Mouse (Mus musculus) limb, embryonic 14.5 days (tissue): ENCODE measurements around the gene Nufip2. TPM values are rescaled to one million over a fixed set of nuclear protein-coding genes. Genes with fewer than 3 reads are reported as not detected.

Experiments used
- ATAC-seq: fragments of 200-750 bp; cut with Nextera tagmentation; 2 replicates; pipeline ENCODE4 v1.8.0; 2017; ENCODE audit warnings: low read depth, moderate number of reproducible peaks, moderate TSS enrichment; ENCODE audit not compliant: low FRiP score
- DNase-seq: peaks from one replicate; pipeline ENCODE4 v3.0.0-alpha.2; 2015; ENCODE audit warnings: low spot score
- H3K27ac ChIP-seq: fragments of 300-500 bp; sonication (generic); replicated peaks from 2 replicates; pipeline ENCODE4 v1.5.1; 2014; ENCODE audit warnings: low read depth, mild to moderate bottlenecking, low read length, moderate library complexity, mixed read lengths
- H3K27me3 ChIP-seq: fragments of 300-500 bp; sonication (generic); 2 replicates; pipeline ENCODE4 v1.6.1; 2014; ENCODE audit warnings: low read length, mixed read lengths; ENCODE audit not compliant: control insufficient read depth, insufficient read depth
- H3K36me3 ChIP-seq: fragments of 300-500 bp; sonication (generic); 2 replicates; pipeline ENCODE4 v1.6.1; 2014; ENCODE audit warnings: mild to moderate bottlenecking, low read length, moderate library complexity, mixed read lengths; ENCODE audit not compliant: control insufficient read depth, insufficient read depth
- H3K4me1 ChIP-seq: fragments of 300-500 bp; sonication (generic); 2 replicates; pipeline ENCODE4 v1.6.1; 2014; ENCODE audit warnings: antibody characterized with exemption, low read length, mixed read lengths; ENCODE audit not compliant: control insufficient read depth, insufficient read depth
- H3K4me2 ChIP-seq: fragments of 300-500 bp; sonication (generic); replicated peaks from 2 replicates; pipeline ENCODE4 v1.6.1; 2014; ENCODE audit warnings: low read depth, mild to moderate bottlenecking, low read length, moderate library complexity; ENCODE audit not compliant: severe bottlenecking
- H3K4me3 ChIP-seq: fragments of 300-500 bp; sonication (generic); replicated peaks from 2 replicates; pipeline ENCODE4 v1.5.1; 2014; ENCODE audit warnings: low read length
- H3K9ac ChIP-seq: fragments of 300-500 bp; sonication (generic); 2 replicates; pipeline ENCODE4 v1.6.1; 2014; ENCODE audit warnings: mild to moderate bottlenecking, low read depth, low read length, moderate library complexity; ENCODE audit not compliant: severe bottlenecking
- H3K9me3 ChIP-seq: fragments of 300-500 bp; sonication (generic); 2 replicates; pipeline ENCODE4 v1.6.1; 2016; ENCODE audit warnings: low read length; ENCODE audit not compliant: control insufficient read depth
- POLR2A ChIP-seq: fragments of 200-500 bp; IDR thresholded peaks from 2 replicates; pipeline ENCODE4 v1.8.0; 2012; ENCODE audit warnings: inconsistent platforms, mild to moderate bottlenecking, moderate library complexity, borderline replicate concordance; ENCODE audit not compliant: insufficient read depth, insufficient read length; ENCODE audit errors: extremely low read depth
- WGBS: fragments of 180-500 bp; shearing (Covaris S2); extraction: QIAGEN DNeasy Blood & Tissue Kit; methylation state at CpG from one replicate; pipeline ENCODE4 v1.1.7; 2014; 5-methylcytosine and 5-hydroxymethylcytosine counted together
- polyA plus RNA-seq, 2 experiments: library from polyadenylated mRNA; depleted of rRNA in 1 of 2; stranded (reverse) in 1 of 2; unstranded in 1 of 2; fragments of >200 nt; fragmentation: Nextera tagmentation in 1 of 2; extraction: Ambion mirVana in 1 of 2; gene quantifications; 2 replicates each; pipeline versions ENCODE4 v1.2.1 to v1.2.3; 2012 to 2014

Nufip2 gene
- polyA plus RNA-seq, 2 experiments: 5.8 to 21.3 TPM

- no peaks in the 10 kb centered on the region for H3K27me3 ChIP-seq
- H3K4me3 ChIP-seq: no peak overlapping the region
- TF ChIP-seq POLR2A: no peak
- 64% methylated on average over 8 of the region's 8 CpGs for WGBS
- no peak for DNase-seq
- H3K36me3 ChIP-seq: peaks cover under 1% of the 10 kb centered on the region; the same call in 1 of the 2 replicates
- H3K27ac ChIP-seq: no peak overlapping the region
- H3K9ac ChIP-seq: no peak overlapping the region
- no peak for ATAC-seq
- H3K4me2 ChIP-seq: no peak overlapping the region
- peaks cover 4% of the 10 kb centered on the region for H3K4me1 ChIP-seq
- no peaks in the 10 kb centered on the region for H3K9me3 ChIP-seq
Measured at GRCm38 (mm10) chr11:77771879-77772713, 86.1 kb downstream of the Nufip2 start.

DNA sequence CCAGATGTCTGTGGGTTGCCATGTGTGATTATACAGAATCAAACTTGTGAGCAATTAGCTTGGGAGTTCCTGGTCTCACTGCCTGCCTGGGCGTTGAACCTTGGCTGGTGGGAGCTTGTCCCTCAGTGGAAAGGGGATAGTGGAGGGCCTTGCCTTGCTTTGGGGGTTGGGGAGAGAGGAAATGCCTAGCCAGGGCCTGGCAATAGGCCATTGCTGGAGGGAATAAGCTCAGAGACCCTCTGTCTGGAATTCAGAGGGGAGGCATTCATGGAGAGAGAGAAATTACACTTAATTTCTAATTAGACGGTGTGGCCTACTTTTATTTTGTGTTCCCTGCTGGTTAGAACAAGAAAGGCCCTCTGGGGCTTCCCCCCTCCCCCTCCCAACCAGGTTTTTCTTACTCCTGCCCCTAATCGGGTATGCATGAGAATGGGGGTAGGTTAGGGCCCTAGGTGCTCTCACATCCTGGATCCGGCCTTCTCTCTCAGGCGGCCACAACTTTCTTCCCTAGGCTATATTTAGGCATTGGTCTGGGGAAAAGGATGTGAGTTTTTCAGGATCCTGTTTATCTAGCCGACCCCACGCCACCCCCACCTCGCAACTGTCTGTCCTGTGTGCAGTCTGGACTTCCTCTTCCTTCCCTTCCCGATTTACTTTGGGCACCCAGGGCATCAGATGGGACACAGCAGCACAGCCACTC is 89.9 kb downstream of the Nufip2 start:
- Histone ChIP-seq H3K4me1 (peaks cover 3% of the 10 kb centered on the region; the same call in 1 of the 2 replicates), H3K9ac (no peak overlapping the region), H3K27ac (no peak overlapping the region), H3K36me3 (peaks cover 19% of the 10 kb centered on the region), H3K4me3 (no peak overlapping the region), H3K27me3 (no peaks in the 10 kb centered on the region), H3K9me3 (no peaks in the 10 kb centered on the region), H3K4me2 (no peak overlapping the region)
- no peak for ATAC-seq
- no peak for DNase-seq
- WGBS: 33% methylated on average over 9 of the region's 9 CpGs
- no peak for TF ChIP-seq POLR2A

DNA sequence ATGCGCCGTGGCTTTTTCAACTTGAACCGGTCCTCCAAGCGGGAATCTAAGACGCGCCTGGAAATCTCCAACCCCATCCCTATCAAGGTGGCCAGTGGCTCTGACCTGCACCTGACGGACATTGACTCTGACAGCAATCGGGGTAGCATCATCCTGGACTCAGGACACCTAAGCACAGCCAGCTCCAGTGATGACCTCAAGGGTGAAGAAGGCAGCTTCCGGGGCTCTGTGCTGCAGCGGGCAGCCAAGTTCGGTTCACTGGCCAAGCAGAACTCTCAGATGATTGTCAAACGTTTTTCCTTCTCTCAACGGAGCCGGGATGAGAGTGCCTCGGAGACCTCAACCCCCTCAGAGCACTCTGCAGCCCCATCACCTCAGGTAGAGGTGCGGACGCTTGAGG is 91.5 kb downstream of the Nufip2 start:
- no peak for TF ChIP-seq POLR2A
- no peak for ATAC-seq
- WGBS: 91% methylated on average over 17 of the region's 17 CpGs
- Histone ChIP-seq H3K27ac (no peak overlapping the region), H3K9ac (no peak overlapping the region), H3K36me3 (peaks cover 19% of the 10 kb centered on the region), H3K9me3 (no peaks in the 10 kb centered on the region), H3K4me1 (peaks cover 3% of the 10 kb centered on the region; the same call in 1 of the 2 replicates), H3K4me2 (no peak overlapping the region), H3K27me3 (no peaks in the 10 kb centered on the region), H3K4me3 (no peak overlapping the region)
- no peak for DNase-seq

- Histone ChIP-seq H3K4me1 (peaks cover 4% of the 10 kb centered on the region; the same call in 1 of the 2 replicates), H3K4me3 (no peak overlapping the region), H3K9me3 (no peaks in the 10 kb centered on the region), H3K9ac (no peak overlapping the region), H3K27me3 (no peaks in the 10 kb centered on the region), H3K27ac (no peak overlapping the region), H3K36me3 (peaks cover 19% of the 10 kb centered on the region), H3K4me2 (no peak overlapping the region)
- ATAC-seq (no peak), DNase-seq (no peak)
- TF ChIP-seq POLR2A: no peak
- 92% methylated on average over 17 of the region's 17 CpGs for WGBS
Measured at GRCm38 (mm10) chr11:77777937-77778336, 92.0 kb downstream of the Nufip2 start.

DNA sequence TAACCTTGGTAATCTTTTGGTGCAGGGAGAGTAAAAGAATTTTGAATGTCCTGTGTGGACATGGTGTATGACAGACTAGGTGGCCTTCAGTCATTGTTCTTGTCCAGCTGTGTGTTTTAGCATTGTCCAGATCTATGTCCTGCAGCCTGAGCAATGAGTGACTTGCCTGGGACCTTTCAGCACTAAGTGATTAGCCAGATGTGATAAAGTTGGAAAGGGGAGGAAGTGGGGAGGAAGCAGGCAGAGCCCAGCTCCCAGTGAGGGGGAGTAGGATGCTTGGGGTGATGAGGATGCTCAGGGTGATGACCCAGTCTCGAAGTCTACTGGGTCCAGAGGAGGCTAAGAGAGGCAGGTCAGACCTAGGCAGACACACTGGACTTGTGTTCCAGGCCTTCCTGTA is 93.3 kb downstream of the Nufip2 start:
- Histone ChIP-seq H3K4me3 (no peak overlapping the region), H3K9ac (no peak overlapping the region), H3K27me3 (no peaks in the 10 kb centered on the region), H3K4me1 (peaks cover 14% of the 10 kb centered on the region), H3K9me3 (no peaks in the 10 kb centered on the region), H3K36me3 (peaks cover 19% of the 10 kb centered on the region), H3K4me2 (no peak overlapping the region), H3K27ac (no peak overlapping the region)
- WGBS: 82% methylated on average over 1 of the region's 1 CpGs
- ATAC-seq: no peak
- no peak for DNase-seq
- TF ChIP-seq POLR2A: no peak
